Mouse (Mus musculus): ENCODE measurements around the gene Hoxa3. TPM values are rescaled to one million over a fixed set of nuclear protein-coding genes. Genes with fewer than 3 reads are reported as not detected.

The Hoxa3 gene
- 1.2 and 20.2 TPM in 2 replicates for polyA plus RNA-seq (2012; rRNA removed)

GRCm38 (mm10) chr6:52213119-52213986 lies at the start of gene Hoxa3, which contains the start of gene Gm28308:
TSS of gene Hoxa3 (minus strand) at chr6:52213336.
TSS of gene Gm28308 (minus strand) at chr6:52213339.

GRCm38 (mm10) chr6:52260654-52261575 lies 47.8 kb upstream of the Hoxa3 start, which contains the start of gene Hoxa13:
TSS of gene Hoxa13 (minus strand) at chr6:52260880.

GRCm38 (mm10) chr6:52245757-52246142 lies 32.6 kb upstream of the Hoxa3 start, which contains the start of gene Hoxa11:
TSS of gene Hoxa11 (minus strand) at chr6:52245810.

GRCm38 (mm10) chr6:52240389-52241000 lies 27.4 kb upstream of the Hoxa3 start, which contains the start of gene Hoxa10:
TSS of gene Hoxa10 (minus strand) at chr6:52240854.

GRCm38 (mm10) chr6:52230516-52231165 lies 17.5 kb upstream of the Hoxa3 start, which contains the start of gene Hoxa9:
TSS of gene Hoxa9 (minus strand) at chr6:52231089.

GRCm38 (mm10) chr6:52221337-52221992 lies 8.3 kb upstream of the Hoxa3 start, which contains the start of gene Hoxa7:
TSS of gene Hoxa7 (minus strand) at chr6:52221854.

GRCm38 (mm10) chr6:52208072-52208867 lies 4.9 kb downstream of the Hoxa3 start, which contains the start of gene Hoxa6:
TSS of gene Hoxa6 (minus strand) at chr6:52208722.

GRCm38 (mm10) chr6:52204050-52204752 lies 8.9 kb downstream of the Hoxa3 start, which contains the start of gene Hoxa5:
TSS of gene Hoxa5 (minus strand) at chr6:52204587.

GRCm38 (mm10) chr6:52190906-52191810 lies 22.0 kb downstream of the Hoxa3 start, which contains the start of gene Hoxa4:
TSS of gene Hoxa4 (minus strand) at chr6:52191753.

GRCm38 (mm10) chr6:52177061-52177735 lies 35.9 kb downstream of the Hoxa3 start, which contains the start of gene 5730596B20Rik:
TSS of gene 5730596B20Rik (plus strand) at chr6:52177498.

GRCm38 (mm10) chr6:52164626-52165440 lies 48.3 kb downstream of the Hoxa3 start, which contains the start of gene Hoxa2:
TSS of gene Hoxa2 (minus strand) at chr6:52164831.

GRCm38 (mm10) chr6:52158276-52159051 lies 54.7 kb downstream of the Hoxa3 start, which contains the start of gene Hoxa1:
TSS of gene Hoxa1 (minus strand) at chr6:52158317.

Data from central nervous system, embryonic 11.5 days (tissue).